ENCODE assay signal across 18 mouse cellular contexts in genomic region chr7:130082662-130083061, GRCm38 (mm10).
A peak's percentile ranks its signal among the peaks of the same experiment; 100 is the strongest.
DNase-seq lines count a peak whose midpoint lies in the region; ATAC-seq and TF ChIP-seq lines count a peak whose summit lies in the region.
"Had no signal": no experiment of that assay in that cellular context is flagged by ENCODE, and none has a peak within 500 bp of the region (broad histone marks: within the 10 kb centered on the region; RNA-seq: fewer than 3 reads in every experiment).

No protein-coding gene starts in this region.

- H3K27ac ChIP-seq in layer of hippocampus, adult 2 months: peak overlapping the region; percentile 11
- no peak overlapping the region; the same call in 1 of the 2 replicates for H3K27ac ChIP-seq in embryonic facial prominence, embryonic 14.5 days (replicated peaks; ENCODE audit: low read depth, low read length)
- H3K27ac ChIP-seq: forebrain, embryonic 12.5 days had no signal

- H3K36me3 ChIP-seq in embryonic facial prominence, embryonic 14.5 days (ENCODE audit: control insufficient read depth, insufficient read depth, low read length): no peaks in the 10 kb centered on the region
- H3K36me3 ChIP-seq: embryonic facial prominence, embryonic 12.5 days; forebrain, embryonic 12.5 days had no signal

- H3K4me3 ChIP-seq in layer of hippocampus, adult 2 months: no peak overlapping the region
- H3K4me3 ChIP-seq in embryonic facial prominence, embryonic 14.5 days (ENCODE audit: low read depth, low read length): no peak overlapping the region
- H3K4me3 ChIP-seq: embryonic facial prominence, embryonic 12.5 days; forebrain, embryonic 12.5 days had no signal

- H3K27me3 ChIP-seq in embryonic facial prominence, embryonic 14.5 days (replicated peaks; ENCODE audit: control insufficient read depth, insufficient read depth, low read length): no peaks in the 10 kb centered on the region
- H3K27me3 ChIP-seq: embryonic facial prominence, embryonic 12.5 days; forebrain, embryonic 12.5 days had no signal

- TF ChIP-seq CTCF in layer of hippocampus, adult 2 months (conservative IDR thresholded peaks at IDR 0.05): no peak

- no peak overlapping the region for H3K9ac ChIP-seq in embryonic facial prominence, embryonic 14.5 days (ENCODE audit: low read depth, low read length)
- H3K9ac ChIP-seq: embryonic facial prominence, embryonic 12.5 days; forebrain, embryonic 12.5 days had no signal

- no peak overlapping the region for H3K4me2 ChIP-seq in embryonic facial prominence, embryonic 14.5 days (ENCODE audit: low read depth, low read length)
- H3K4me2 ChIP-seq: embryonic facial prominence, embryonic 12.5 days; forebrain, embryonic 12.5 days had no signal

- 81% methylated on average over 4 of the region's 4 CpGs for WGBS in embryonic facial prominence, embryonic 14.5 days

- intact Hi-C loops in heart, postnatal 36 days (cut with DNase I): no loop called here

- ATAC-seq in embryonic facial prominence, embryonic 14.5 days (ENCODE audit: low read depth): peak; percentile 63; the same call in 1 of the 2 replicates
- ATAC-seq: forebrain, embryonic 14.5 days; forebrain, embryonic 16.5 days had no signal

- no peaks in the 10 kb centered on the region for H3K9me3 ChIP-seq in embryonic facial prominence, embryonic 14.5 days (ENCODE audit: control insufficient read depth, low read length)
- H3K9me3 ChIP-seq: embryonic facial prominence, embryonic 12.5 days; forebrain, embryonic 12.5 days had no signal

- DNase-seq in heart, adult 11 months: peak; percentile 44
- no peak for DNase-seq in heart, postnatal 36 days
- no peak for DNase-seq in layer of hippocampus, adult 2 months (ENCODE audit: low spot score in 2 of 2)
- DNase-seq in layer of hippocampus, adult 18-20 months (ENCODE audit: low spot score in 2 of 2): no peak
- DNase-seq in embryonic facial prominence, embryonic 14.5 days (ENCODE audit: low spot score): peak; percentile 62
- DNase-seq in c-Kit-positive CD71-positive TER-119-positive erythroid progenitor cells, embryonic 14.5 days (ENCODE audit: low spot score): no peak
- DNase-seq: adrenal gland, adult 2 months; adrenal gland, postnatal 10 days; adrenal gland, postnatal 25 days; cerebellum, adult 11-12 months; cerebellum, adult 2 months; cerebellum, adult 9-10 months; cerebellum, postnatal 10 days; cerebellum, postnatal 25 days had no signal

- peaks cover 8% of the 10 kb centered on the region; the same call in 1 of the 2 replicates for H3K4me1 ChIP-seq in embryonic facial prominence, embryonic 14.5 days (ENCODE audit: control insufficient read depth, insufficient read depth, low read length)
- H3K4me1 ChIP-seq: forebrain, embryonic 12.5 days had no signal

Comparison
In these comparisons a context has a peak if more than half of its experiments do, and no peak if none do; other contexts are left out.
1. DNase-seq: peak in heart, adult 11 months (single experiment) and embryonic facial prominence, embryonic 14.5 days (single experiment); none in heart, postnatal 36 days (0 of 2), layer of hippocampus, adult 2 months (0 of 2), layer of hippocampus, adult 18-20 months (0 of 2) and c-Kit-positive CD71-positive TER-119-positive erythroid progenitor cells, embryonic 14.5 days (single experiment).